Mouse (Mus musculus) stomach, postnatal 0 days (tissue): Measurements from ENCODE around the gene Spcs2.

ENCODE experiments used
- CTCF ChIP-seq: IDR thresholded peaks from 2 replicates; pipeline ENCODE4 v1.5.1; 2016; ENCODE audit warnings: antibody characterized with exemption, low read depth, mild to moderate bottlenecking, moderate library complexity
- EP300 ChIP-seq: optimal IDR thresholded peaks from 2 replicates; pipeline ENCODE3; 2016; ENCODE audit warnings: antibody characterized with exemption

DNA sequence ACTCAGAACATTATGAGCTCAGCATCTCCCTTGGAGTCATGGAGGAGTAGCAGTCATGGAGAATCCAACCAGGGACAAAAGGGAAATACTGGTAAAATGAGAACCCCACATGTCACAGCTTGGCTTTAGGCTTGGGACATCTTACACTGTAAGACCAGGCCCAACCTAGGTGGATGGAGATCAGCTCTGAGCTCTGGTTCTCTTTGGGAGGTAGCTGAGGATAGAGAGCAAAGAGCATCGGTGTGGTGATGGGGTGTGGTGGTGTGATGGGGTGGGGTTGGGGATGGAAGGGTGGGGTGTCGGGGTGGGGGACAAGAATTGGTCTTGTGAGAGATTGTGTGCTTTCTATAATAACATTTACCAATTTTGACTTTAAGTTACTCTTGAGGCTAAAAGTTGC, 52.4 kb downstream of the Spcs2 start:
- TF ChIP-seq CTCF (no peak), EP300 (no peak)
